Mouse (Mus musculus): Measurements from ENCODE around the gene Cdkn1a.
"Not testable (repeated sequence)": the region's sequence is repeated elsewhere in the genome, so short reads cannot be mapped to it uniquely, and the experiment has no call there.

The Cdkn1a gene
- long read RNA-seq, experiment 1, transcript Cdkn1a-202 (3 exons, 922 nt), result minor isoform, 6 of 91 reads
- long read RNA-seq, experiment 1, transcript Cdkn1a-201 (3 exons, 1,913 nt), result major isoform, 77 of 91 reads
- long read RNA-seq, experiment 1, partial matches to known transcripts, result 1 of 91 reads
- long read RNA-seq, experiment 1, other reads (novel, unspliced or antisense), result 3 of 91 reads
- long read RNA-seq, experiment 2, transcript Cdkn1a-201 (3 exons, 1,913 nt), result major isoform, 58 of 61 reads
- long read RNA-seq, experiment 2, partial matches to known transcripts, result 0 of 61 reads
- long read RNA-seq, experiment 2, other reads (novel, unspliced or antisense), result 0 of 61 reads

DNA sequence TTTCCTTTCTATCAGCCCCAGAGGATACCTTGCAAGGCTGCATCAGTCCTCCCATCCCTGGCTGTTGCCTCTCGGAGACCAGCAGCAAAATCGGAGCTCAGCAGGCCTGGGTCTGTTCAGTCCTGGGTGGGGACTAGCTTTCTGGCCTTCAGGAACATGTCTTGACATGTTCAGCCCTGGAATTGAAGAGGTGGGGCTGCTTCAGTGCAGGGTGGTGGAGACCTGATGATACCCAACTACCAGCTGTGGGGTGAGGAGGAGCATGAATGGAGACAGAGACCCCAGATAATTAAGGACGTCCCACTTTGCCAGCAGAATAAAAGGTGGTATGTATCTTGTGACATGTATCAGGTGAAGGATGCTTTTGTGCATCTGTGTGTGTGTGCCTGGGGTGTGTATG, at the start of gene Cdkn1a:
Cdkn1a (plus strand) TSS at position 201 of the 400 bp plus-strand sequence.
- intact Hi-C loops (cut with DNase I), result no loop called here

DNA sequence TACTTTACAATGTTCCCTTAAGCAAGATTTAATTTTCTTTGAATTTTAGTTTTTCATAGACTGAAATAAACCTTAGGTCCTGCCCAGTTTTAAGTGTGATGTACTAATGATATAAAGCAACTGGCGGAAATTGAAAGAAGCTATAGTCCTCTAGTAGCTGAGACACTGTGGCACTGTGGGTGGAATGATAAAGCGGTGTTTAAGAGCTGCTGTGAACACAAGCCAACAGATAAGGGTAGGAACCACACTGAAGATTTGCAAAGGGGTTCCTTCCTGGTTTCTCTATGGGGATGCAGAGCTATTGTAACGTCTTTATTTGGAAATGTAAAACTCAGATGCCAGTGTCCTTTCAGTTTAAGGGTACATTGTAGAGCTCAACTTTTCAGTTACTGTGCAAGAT, 49.1 kb upstream of the Cdkn1a start:
- intact Hi-C loops (cut with DNase I), result not testable (repeated sequence)

DNA sequence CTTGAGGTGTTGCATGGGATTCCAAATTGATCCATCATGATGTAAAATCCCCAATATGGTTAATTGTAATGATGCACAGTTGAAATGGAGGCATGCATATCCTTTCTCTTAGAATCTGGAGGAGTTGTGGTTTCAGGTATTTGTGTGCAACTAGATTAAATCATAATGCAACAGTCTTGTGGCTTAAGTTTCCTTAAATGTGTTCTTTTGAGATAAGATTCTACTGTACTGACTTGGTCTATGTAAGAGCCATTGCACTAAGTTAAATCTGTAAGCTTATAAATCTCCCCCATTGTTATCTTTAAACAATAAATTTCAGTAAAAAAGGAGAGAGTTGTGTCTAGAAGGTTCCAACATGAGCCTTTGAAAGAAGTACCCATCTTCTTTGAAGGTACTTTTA, 48.2 kb upstream of the Cdkn1a start:
- intact Hi-C loops (cut with DNase I), result no loop called here

DNA sequence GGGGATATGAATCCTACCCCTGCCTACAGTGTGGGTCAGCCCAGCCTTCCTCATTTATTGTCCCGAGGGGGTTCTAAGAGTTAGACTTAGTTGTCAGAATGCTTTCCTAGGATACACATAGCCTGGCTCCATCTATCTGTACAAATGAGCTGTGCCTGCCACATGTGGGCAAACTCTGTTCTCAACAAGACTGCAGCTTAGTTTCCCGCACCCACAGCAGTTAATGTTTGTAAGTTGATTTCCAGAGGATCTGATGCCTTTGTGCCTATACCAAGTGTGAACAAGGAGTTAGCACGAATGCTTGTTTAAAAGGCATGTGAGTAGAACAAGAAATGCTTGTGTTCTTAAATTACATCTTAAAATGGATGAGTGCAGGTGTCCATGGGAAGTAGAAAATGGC, 47.2 kb upstream of the Cdkn1a start:
- intact Hi-C loops (cut with DNase I), result no loop called here

DNA sequence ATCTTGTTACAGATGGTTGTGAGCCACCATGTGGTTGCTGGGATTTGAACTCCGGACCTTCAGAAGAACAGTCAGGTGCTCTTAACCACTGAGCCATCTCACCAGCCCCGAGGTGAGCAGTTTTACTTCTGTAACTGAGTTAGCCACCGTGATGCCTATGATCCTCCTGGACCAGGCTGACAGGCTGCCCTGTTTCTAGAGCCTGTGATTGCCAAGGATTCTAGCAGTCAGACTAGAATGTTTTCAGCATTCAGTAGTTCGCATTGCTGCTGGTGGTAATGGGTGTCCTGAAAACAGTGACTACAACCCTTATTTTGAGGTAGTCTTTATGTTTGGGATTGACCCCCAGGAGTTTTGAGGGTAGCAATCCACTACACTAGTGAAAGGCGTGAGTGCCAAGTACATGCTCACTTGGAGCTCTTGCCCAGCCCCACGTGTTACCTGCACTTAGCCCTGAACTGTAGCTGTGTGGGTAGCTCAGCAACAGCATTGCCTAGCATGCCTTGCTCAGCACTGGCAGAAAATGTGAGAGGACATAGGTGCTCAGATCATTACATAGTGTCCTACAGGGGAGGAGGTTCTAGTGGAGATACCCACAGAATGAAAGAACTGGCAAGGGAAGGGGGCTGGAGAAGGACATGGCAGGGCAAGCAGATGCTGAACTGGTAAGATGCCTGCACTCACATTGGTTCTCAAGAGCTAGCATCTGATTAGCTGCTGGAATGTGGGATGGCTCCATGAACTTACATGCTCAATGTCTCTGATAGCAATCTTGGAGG, 46.4 kb upstream of the Cdkn1a start:
- intact Hi-C loops (cut with DNase I), result no loop called here

DNA sequence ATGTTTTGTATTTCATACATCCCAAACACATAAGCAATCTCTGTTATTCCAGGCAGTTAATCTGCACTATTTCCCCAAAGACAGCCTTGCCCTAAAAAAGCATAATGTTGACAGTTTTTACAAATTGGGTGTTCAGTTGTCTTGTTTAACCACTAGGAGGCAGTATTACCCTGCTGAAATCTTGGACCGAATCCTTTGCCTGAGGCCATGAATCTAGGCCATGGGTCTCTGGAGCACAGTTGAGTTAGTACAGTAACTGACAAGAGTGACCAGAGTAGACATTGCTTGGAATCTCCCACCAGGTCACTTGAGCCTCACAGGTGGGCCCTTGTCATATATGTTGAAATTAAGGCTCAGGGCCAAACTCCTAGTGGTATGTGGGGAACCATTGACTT, 45.9 kb upstream of the Cdkn1a start:
- intact Hi-C loops (cut with DNase I), result loop anchor here (5.0 kb wide), 2 partner anchors 127 to 202 kb away; no protein-coding TSS in a partner anchor

DNA sequence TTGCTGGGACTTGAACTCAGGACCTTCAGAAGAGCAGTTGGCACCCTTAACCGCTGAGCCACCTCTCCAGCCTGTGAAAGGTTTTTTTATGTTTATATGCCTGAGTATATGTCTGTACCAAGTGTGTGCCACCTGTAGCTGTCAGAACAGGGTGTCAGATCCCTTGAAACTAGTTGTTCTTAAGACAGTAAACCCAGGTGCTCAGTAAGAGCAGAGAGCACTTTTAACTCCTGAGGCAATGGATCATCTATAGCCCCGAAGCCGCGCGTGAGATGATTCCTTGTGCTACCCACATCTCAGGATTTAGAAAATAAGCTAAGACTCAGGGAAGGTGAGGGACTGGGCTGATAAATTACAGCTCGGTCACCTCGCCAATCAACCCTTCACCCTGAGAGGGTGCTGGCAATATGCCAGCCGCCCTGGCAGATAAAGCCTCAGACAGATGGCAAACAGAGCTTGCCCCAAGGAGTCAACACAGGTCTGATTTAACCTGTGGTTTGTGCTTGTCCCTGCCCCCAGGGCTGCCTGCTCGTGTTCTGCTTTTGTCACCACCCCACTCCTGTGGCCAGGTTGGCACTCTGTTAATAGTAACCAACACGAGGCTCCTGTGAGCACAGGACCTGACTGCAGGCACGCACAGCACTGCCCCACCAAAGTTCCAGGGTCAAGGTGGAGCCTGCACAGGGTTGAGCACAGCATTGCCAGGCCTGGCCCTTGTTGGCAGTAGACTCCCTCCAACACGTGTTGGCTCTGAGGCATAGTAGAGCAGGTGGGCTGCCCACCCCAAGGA, 44.8 kb upstream of the Cdkn1a start:
- intact Hi-C loops (cut with DNase I), result loop anchor here (5.0 kb wide), 2 partner anchors 126 to 201 kb away; no protein-coding TSS in a partner anchor

DNA sequence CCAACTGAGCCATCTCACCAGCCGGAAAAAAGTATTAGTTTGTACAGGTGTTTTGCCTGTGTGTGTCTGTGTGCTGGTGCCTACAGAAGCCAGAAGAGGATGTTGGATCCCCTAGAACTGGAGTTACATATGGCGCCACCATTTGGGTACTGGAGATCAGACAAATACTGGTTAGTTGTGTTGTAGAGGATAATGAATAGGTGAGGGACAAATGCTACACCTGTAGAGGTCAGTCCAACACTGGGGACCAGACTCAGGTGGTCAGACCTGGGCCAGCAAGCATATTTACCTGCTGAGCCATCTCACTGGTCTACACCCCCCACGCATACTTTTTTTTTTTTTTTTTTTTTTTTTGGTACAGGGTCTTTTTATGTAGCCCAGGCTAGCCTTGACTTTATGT, 43.9 kb upstream of the Cdkn1a start:
- intact Hi-C loops (cut with DNase I), result loop anchor here (5.0 kb wide), 2 partner anchors 125 to 200 kb away; no protein-coding TSS in a partner anchor

DNA sequence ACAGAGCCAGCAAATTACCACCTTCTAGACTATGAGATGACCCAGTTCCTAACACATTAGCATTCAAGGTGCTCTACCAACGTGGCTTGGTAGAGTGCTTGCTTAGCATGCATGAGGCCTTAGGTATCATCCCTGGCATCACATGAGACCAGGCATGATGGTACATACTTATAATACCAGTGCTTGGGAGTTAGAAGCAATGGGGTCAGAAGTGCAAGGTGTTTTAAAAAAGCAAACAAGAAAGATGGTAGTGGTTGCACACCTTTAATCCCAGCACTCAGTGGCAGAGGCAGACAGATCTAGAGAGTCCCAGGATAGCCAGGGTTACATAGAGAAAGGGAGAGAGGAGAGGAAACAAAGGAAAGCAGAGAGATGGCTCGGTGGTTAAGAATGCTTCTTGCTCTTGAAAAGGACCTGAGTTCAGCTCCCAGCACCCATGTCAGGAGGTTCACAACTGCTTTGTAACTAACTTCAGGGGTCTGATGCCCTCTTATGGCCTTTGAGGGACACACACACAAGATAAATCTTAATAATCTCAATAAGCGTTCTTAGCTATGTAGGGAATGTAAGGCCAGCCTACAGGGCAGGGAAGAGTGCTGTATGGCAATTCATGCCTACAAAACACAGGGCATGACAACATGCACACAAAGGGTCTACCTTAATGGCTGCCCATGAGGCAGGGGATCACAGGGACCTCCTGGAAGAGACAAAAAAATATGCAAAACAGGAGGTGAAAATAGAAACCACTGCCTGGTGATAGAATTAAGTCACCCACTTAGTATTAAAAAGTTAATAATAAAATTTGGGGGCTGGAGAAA, 42.9 kb upstream of the Cdkn1a start:
- intact Hi-C loops (cut with DNase I), result loop anchor here (2.0 to 5.0 kb wide), 3 partner anchors 47 to 199 kb away; no protein-coding TSS in a partner anchor

DNA sequence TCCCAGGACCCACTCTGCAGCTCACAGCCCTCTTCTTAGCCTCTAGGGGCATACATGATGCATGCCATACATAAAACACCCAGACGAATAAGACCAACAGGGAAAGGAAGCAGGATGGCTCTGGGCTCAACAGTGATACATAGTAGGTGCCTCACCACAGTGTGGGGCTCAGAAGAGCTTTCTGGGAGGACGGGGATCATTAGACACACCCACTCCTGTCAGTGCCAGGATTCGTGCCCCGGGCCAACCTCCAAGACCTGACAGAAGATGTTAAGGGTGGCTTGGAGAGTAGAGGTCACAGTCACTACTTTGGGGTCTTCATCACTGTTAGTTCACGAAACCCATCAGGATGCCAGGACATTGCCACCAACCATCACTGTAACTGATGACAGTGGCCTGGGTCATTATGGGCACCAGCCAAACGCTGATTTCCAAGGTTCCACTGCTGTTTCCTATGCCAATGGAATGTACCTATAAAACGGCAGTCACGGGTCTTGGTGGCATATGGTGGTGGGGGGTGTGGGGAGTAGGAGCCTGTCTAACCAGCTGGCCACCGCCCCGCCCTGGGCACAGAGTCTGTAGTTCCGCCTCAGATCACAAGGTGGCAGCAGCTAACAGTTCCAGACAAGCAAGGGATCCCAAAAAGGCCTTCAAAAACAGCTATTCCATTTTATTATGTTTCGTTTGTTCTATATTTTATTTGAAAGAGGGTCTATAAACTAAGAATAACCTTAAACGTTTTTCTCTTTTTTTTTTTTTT, 41.8 kb upstream of the Cdkn1a start:
- intact Hi-C loops (cut with DNase I), result loop anchor here (2.0 to 5.0 kb wide), 3 partner anchors 46 to 198 kb away; no protein-coding TSS in a partner anchor

DNA sequence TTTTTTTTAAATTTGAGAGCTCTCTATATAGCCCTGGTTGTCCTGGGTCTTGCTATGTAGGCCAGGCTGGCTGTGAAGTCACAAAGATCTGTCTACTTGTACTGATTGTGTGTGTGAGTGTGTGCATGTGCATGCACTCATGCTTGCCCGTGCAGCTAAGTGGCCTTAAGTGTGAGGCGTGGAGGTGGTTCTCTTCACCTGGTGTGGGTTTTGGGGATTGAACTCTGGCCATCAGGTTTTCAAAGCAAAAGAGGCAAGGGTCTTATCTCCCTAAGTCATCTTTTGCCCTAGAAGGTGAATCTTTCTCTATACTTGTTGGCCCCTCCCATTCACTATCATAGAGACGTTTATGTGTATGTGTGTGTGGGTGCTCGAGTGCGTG, 41.3 kb upstream of the Cdkn1a start:
- intact Hi-C loops (cut with DNase I), result loop anchor here (2.0 to 5.0 kb wide), 3 partner anchors 45 to 198 kb away; no protein-coding TSS in a partner anchor

DNA sequence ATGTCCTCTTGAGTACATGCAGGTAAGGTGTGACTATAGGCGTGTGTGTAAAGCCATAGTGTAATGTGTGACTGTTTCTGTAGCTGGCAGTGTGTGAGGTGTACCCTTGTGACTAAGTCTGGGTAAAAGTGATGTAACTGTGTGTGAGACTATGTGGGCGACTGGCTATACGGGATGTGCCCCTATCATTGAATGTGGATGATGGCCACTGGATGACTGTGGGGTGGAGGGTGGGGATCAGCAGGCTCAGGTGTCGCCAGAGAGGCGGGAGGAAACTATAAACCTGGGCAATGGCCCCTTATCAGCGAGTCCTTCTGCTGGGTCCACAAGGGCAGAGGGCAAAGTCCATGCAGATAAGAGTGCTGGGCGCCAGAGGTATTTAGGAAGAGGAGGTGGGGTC, 40.9 kb upstream of the Cdkn1a start:
- intact Hi-C loops (cut with DNase I), result loop anchor here (2.0 to 5.0 kb wide), 3 partner anchors 45 to 197 kb away; no protein-coding TSS in a partner anchor

DNA sequence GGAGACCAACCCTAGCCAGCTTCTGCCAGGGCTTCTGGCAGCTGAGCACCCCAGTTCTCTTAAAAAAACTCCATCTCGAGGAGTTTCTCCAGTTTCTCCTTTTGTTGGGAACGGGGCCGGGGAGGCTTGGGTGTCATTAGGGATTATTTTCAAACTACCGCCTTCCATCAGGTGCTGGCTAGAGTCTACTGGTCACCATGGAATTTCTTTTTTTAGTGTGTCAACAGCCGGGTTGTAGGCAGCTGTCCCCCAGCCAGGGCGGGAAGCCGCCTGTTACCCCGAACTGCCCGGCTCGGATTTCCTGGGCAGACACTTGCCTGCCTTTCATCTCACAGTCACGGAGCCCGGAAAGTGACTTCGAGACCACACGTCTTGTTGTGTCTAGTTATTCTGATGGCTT, 40.0 kb upstream of the Cdkn1a start:
- intact Hi-C loops (cut with DNase I), result no loop called here

DNA sequence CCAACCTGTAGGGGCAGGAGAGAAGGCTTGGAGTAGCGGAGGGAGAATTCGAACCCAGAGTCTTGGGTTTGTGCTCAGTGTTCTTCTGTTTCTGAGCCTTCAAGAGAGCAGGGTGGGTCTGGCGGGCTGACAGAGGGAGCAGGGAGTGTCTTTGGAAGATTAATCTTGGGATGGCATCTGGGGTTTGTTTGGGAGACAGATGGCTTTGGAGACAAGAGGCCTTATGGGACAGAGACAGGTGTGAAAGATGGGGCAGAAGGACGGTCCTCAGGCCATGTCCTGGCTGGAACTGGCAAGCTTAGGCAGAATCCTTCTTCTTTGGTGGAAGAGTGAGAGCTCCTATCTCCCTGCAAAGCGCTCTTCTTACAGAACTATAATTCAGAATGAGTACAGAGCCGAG, 37.7 kb upstream of the Cdkn1a start:
- intact Hi-C loops (cut with DNase I), result no loop called here

DNA sequence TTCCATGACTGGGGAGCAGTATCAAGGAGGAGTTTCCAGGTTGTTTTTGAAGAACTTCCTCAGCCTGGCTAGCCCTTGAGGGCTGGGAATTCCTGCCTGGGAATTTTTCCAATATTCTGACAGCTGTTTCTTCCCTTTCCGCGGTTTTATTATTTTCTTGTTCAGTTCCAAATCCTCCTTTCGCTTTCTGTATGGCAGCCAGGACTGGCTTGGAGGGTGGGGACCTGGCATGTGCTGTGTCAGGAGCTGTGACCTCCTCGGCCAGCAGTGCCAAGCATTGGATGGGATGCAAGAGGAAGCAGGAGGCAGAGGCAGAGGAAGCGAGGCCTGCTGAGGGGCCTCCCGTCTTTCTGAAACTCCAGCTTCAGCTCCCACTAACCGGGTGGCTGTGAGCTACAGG, 36.9 kb upstream of the Cdkn1a start:
- intact Hi-C loops (cut with DNase I), result no loop called here

DNA sequence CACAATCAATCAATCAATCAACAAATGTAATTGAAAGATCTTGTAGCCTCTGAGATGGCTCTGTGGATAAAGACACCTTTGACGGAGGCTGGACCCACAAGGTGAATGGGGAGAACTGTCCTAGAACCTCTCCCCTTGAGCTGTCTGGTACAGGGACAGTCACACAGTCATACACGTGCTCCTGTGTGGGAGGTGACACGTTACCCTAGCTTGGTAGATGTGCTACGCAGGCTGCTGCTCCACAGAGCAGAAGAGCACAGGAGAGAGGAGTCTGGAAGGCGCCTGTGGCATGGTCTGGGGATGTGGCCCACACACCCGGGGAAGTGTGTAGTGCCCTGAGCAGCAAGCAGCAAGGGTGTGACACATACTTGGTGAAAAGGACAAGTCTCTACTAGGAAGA, 36.3 kb upstream of the Cdkn1a start:
- intact Hi-C loops (cut with DNase I), result no loop called here

DNA sequence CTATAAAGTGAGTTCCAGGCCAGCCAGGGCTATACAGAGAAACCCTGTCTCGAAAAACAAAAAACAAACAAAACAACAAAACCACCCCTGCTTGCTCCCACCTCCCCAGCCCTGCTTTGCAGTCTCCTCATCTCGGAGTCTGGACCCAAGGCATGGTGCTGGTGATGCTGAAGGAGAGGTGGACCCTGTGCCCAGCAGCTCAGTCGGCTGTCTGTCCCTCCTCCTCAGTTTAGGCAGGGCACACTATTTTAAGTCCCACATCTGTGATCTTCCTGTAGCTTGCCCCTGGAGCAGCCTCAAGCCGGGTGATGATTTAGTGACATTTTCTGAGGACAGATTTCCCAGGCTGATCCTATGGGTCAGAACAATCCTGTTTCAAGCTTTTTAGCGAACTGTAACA, 35.2 kb upstream of the Cdkn1a start:
- intact Hi-C loops (cut with DNase I), result no loop called here

DNA sequence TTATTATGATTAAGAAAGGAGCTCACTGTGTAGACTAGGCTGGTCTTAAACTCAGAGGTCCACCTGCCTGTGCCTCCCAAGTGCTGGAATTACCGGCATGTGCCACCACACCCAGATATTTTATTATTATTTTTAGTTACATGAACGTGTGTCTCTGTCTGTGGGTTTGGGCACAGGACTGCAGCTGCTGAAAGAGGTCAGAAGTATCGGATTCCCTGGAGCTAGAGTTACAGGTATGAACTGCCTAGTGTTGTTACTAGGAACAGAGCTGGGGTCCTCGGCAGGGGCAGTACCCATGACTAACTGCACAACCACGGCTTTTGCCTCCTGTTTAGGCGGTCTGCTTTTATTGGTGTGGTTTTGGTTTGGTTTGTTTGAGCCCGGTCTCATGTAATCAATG, 34.6 kb upstream of the Cdkn1a start:
- intact Hi-C loops (cut with DNase I), result no loop called here

DNA sequence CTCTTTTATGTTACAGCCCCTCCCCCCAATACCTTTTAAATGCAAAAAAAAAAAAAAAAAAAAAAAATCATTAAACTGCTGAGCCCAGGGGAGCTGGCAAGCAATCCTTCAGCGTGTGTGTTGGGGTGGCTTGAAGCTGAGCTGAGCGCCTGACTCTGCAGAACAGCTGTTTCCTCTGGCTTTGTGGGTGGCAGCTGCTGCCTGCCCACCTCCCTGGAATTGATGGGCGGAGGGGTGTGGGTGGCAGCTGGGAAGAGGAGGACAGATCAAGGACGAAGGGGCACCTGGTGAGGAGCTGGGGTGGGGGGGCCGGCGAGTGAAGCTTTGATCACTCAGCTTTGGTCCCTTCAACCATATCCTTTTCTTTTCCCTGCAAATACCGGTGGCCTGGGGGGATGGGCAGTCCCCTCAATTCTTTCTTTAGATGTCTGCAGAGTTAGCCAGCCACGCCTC, 34.1 kb upstream of the Cdkn1a start:
- intact Hi-C loops (cut with DNase I), result no loop called here
